Mouse (Mus musculus) limb, embryonic 11.5 days (tissue): ENCODE data around the gene Zfand4. TPM values are rescaled to one million over a fixed set of nuclear protein-coding genes. Genes with fewer than 3 reads are reported as not detected.
A peak's percentile ranks its signal among the peaks of the same experiment; 100 is the strongest.

ENCODE experiments used
- ATAC-seq: fragments of 200-750 bp; cut with Nextera tagmentation; 2 replicates; pipeline ENCODE4 v1.8.0; 2017; ENCODE audit warnings: low read depth; ENCODE audit not compliant: insufficient number of reproducible peaks, low FRiP score, low TSS enrichment
- DNase-seq: peaks from one replicate; pipeline ENCODE4 v3.0.0-alpha.2; 2015; ENCODE audit warnings: low spot score
- H3K27ac ChIP-seq: fragments of 300-500 bp; sonication (generic); replicated peaks from 2 replicates; pipeline ENCODE4 v1.5.1; 2014; ENCODE audit warnings: low read depth, mild to moderate bottlenecking, low read length
- H3K27me3 ChIP-seq: fragments of 300-500 bp; sonication (generic); 2 replicates; pipeline ENCODE4 v1.6.1; 2014; ENCODE audit warnings: mild to moderate bottlenecking, low read length, mixed read lengths; ENCODE audit not compliant: control insufficient read depth, insufficient read depth
- H3K36me3 ChIP-seq: fragments of 300-500 bp; sonication (generic); 2 replicates; pipeline ENCODE4 v1.6.1; 2014; ENCODE audit warnings: mild to moderate bottlenecking, low read length, moderate library complexity, mixed read lengths; ENCODE audit not compliant: control insufficient read depth, insufficient read depth
- H3K4me1 ChIP-seq: fragments of 300-500 bp; sonication (generic); 2 replicates; pipeline ENCODE4 v1.6.1; 2014; ENCODE audit warnings: low read length, mixed read lengths; ENCODE audit not compliant: control insufficient read depth, insufficient read depth
- H3K4me2 ChIP-seq: fragments of 300-500 bp; sonication (generic); 2 replicates; pipeline ENCODE4 v1.6.1; 2014; ENCODE audit warnings: low read depth, mild to moderate bottlenecking, moderate library complexity; ENCODE audit not compliant: severe bottlenecking
- H3K4me3 ChIP-seq: fragments of 300-500 bp; sonication (generic); 2 replicates; pipeline ENCODE4 v1.5.1; 2014; ENCODE audit warnings: low read depth, low read length
- H3K9ac ChIP-seq: fragments of 300-500 bp; sonication (generic); 2 replicates; pipeline ENCODE4 v1.6.1; 2014; ENCODE audit warnings: mild to moderate bottlenecking, low read length
- H3K9me3 ChIP-seq: fragments of 300-500 bp; sonication (generic); 2 replicates; pipeline ENCODE4 v1.6.1; 2016; ENCODE audit warnings: low read length; ENCODE audit not compliant: control insufficient read depth
- WGBS: fragments of 180-500 bp; shearing (Covaris S2); extraction: QIAGEN DNeasy Blood & Tissue Kit; methylation state at CpG from one replicate; pipeline ENCODE4 v1.1.7; 2014; 5-methylcytosine and 5-hydroxymethylcytosine counted together
- polyA plus RNA-seq: library from polyadenylated mRNA; unstranded; fragments of >200 nt; fragmentation: Nextera tagmentation; extraction: Ambion mirVana; gene quantifications from 2 replicates; pipeline ENCODE4 v1.2.1, GENCODE M21; 2014

The Zfand4 gene
- polyA plus RNA-seq, 1 experiment from 2014 or later = 6.9 TPM

DNA sequence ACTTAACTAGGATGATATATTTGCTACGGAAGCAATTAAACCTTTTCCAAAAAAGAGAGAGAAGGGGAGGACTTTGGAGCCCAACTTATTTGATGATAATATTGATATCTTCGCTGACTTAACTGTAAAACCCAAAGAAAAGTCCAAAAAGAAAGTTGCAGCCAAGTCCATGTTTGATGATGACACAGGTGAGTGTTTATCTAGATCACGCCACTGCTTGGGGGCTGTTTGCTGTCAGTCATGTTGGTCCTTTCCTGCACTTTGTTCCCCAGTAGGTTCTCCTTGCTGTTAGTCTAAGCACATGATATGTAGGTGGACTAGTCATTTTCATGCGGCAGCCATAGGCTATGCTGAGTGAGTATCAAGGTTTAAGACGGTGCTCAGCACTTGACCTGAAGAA, 3.5 kb upstream of the Zfand4 start:
- H3K4me3 ChIP-seq = no peak overlapping the region
- no peak overlapping the region for H3K27ac ChIP-seq
- H3K9me3 ChIP-seq = no peaks in the 10 kb centered on the region
- ATAC-seq (no peak), DNase-seq (no peak)
- 0 out of 2 replicates have a peak, but pooled peaks cover 2% of the 10 kb centered on the region for H3K36me3 ChIP-seq
- H3K4me2 ChIP-seq = no peak overlapping the region
- no peaks in the 10 kb centered on the region for H3K4me1 ChIP-seq
- H3K9ac ChIP-seq = no peak overlapping the region
- no peaks in the 10 kb centered on the region for H3K27me3 ChIP-seq
- WGBS = 90% methylated on average over 5 of the region's 5 CpGs

DNA sequence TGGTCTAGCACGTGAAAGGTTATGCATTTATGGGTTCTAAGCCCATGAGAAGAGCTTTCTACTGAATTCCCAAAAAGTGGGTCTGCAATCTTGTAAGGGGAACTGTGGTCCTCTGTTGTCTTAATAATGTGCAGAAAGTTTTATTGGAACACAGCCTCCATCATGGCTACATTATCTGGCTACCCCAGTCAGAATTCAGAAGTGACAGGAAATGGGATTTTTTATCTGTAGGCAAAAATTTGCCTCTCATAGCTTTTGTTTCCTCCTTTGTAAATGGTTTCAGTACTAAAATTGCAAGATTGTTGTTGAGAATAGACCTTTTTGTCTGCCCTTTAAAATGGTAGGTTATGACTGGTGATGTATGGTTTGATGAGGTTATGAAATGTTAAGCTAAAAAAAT, 1.2 kb upstream of the Zfand4 start:
- WGBS = 93% methylated on average over 1 of the region's 1 CpGs
- no peak for ATAC-seq
- no peak overlapping the region for H3K4me2 ChIP-seq

GRCm38 (mm10) chr6:116264836-116265235, 814 bp downstream of the Zfand4 start:
- H3K9ac ChIP-seq = no peak overlapping the region; the same call in 1 of the 2 replicates
- no peaks in the 10 kb centered on the region for H3K9me3 ChIP-seq
- no peaks in the 10 kb centered on the region for H3K36me3 ChIP-seq
- H3K27ac ChIP-seq = no peak overlapping the region
- no peaks in the 10 kb centered on the region for H3K27me3 ChIP-seq
- WGBS = 86% methylated on average over 11 of the region's 11 CpGs
- peak overlapping the region; percentile 58 for H3K4me2 ChIP-seq
- no peak for ATAC-seq
- 0 out of 2 replicates have a peak, but pooled peaks cover 2% of the 10 kb centered on the region for H3K4me1 ChIP-seq
- peak overlapping the region; percentile 52; the same call in 1 of the 2 replicates for H3K4me3 ChIP-seq
- no peak for DNase-seq

More for the DNA sequence above, 1.2 kb upstream of the Zfand4 start:
- DNase-seq = no peak
- H3K4me3 ChIP-seq = no peak overlapping the region
- 0 out of 2 replicates have a peak, but pooled peaks cover 2% of the 10 kb centered on the region for H3K4me1 ChIP-seq
- no peak overlapping the region for H3K27ac ChIP-seq
- H3K9me3 ChIP-seq = no peaks in the 10 kb centered on the region
- no peaks in the 10 kb centered on the region for H3K36me3 ChIP-seq
- H3K9ac ChIP-seq = no peak overlapping the region
- H3K27me3 ChIP-seq = no peaks in the 10 kb centered on the region

GRCm38 (mm10) chr6:116265603-116266002, 1.6 kb downstream of the Zfand4 start:
- H3K4me2 ChIP-seq = no peak overlapping the region
- WGBS = 80% methylated on average over 4 of the region's 4 CpGs

DNA sequence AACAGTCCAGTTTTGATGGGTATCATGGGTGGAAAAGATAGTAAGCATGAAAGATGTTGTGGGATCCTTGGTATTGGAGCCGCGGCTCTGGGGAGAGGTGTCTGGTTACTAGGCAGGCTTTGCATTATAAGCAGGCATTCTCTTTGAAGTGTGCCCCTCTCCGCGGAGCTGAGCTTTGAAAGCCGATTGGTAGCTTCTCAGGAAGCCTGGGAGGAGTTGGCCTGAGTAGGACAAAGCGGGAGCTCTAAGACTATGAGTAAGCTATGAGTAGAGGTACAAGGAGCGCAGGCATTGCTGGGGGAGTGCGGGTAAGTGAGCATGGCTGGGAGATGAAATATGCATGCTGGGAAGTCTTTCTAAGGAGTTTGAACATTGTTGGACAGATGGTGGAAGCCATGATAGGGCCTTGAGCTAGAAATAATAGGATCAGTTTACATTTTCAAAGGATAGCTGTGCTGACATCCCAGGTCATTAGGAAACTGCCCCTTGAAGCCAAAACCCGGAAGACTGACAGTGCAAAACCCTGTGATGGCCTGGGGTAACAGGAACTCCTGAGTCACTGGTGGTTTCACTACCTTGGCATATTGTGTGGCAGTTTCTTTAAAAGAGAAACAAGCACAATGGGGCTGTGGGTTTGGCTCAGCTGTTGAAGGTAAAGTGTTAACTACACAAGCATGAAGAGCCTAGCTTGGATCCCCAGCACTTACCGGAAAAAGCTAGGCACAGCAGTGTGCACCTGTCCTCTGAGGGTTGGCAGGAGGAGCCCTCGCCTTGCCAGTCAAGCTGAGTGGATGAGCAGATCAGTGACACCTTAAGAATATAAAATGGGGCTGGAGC, 2.5 kb downstream of the Zfand4 start:
- Histone ChIP-seq H3K4me3 (no peak overlapping the region), H3K27me3 (no peaks in the 10 kb centered on the region), H3K4me2 (peak overlapping the region; percentile 25), H3K27ac (no peak overlapping the region), H3K4me1 (0 out of 2 replicates have a peak, but pooled peaks cover 2% of the 10 kb centered on the region), H3K36me3 (no peaks in the 10 kb centered on the region), H3K9me3 (no peaks in the 10 kb centered on the region), H3K9ac (no peak overlapping the region)
- ATAC-seq (peak; percentile 41; the same call in 1 of the 2 replicates), DNase-seq (peak; percentile 71)
- 17% methylated on average over 11 of the region's 11 CpGs for WGBS

More at GRCm38 (mm10) chr6:116265603-116266002, 1.6 kb downstream of the Zfand4 start:
- H3K9ac ChIP-seq = no peak overlapping the region
- 0 out of 2 replicates have a peak, but pooled peaks cover 2% of the 10 kb centered on the region for H3K4me1 ChIP-seq
- H3K4me3 ChIP-seq = no peak overlapping the region
- no peak for DNase-seq
- no peak overlapping the region for H3K27ac ChIP-seq
- no peak for ATAC-seq
- H3K27me3 ChIP-seq = no peaks in the 10 kb centered on the region
- no peaks in the 10 kb centered on the region for H3K9me3 ChIP-seq
- H3K36me3 ChIP-seq = no peaks in the 10 kb centered on the region

DNA sequence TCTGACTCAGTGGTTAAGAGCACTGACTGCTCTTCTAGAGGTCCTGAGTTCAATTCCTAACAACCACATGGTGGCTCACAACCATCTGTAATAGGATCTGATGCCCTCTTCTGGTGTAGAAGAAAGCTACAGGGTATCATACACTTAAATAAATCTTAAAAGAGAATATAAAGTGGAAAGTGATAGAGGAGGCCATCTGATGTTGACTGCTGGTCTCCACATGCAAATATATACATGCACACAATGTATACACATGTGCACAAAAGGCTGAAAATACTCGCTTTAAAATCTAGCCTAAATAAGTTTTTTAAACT, 3.0 kb downstream of the Zfand4 start:
- H3K9ac ChIP-seq = no peak overlapping the region
- no peaks in the 10 kb centered on the region for H3K36me3 ChIP-seq
- H3K9me3 ChIP-seq = no peaks in the 10 kb centered on the region
- DNase-seq (no peak), ATAC-seq (no peak)
- H3K4me1 ChIP-seq = 0 out of 2 replicates have a peak, but pooled peaks cover 2% of the 10 kb centered on the region
- H3K4me3 ChIP-seq = no peak overlapping the region
- H3K27ac ChIP-seq = no peak overlapping the region
- no peaks in the 10 kb centered on the region for H3K27me3 ChIP-seq
- 94% methylated on average over 1 of the region's 1 CpGs for WGBS
- no peak overlapping the region for H3K4me2 ChIP-seq

GRCm38 (mm10) chr6:116275695-116276094, 11.7 kb downstream of the Zfand4 start:
- Histone ChIP-seq H3K27me3 (no peaks in the 10 kb centered on the region), H3K9ac (no peak overlapping the region), H3K36me3 (no peaks in the 10 kb centered on the region), H3K4me3 (no peak overlapping the region), H3K9me3 (no peaks in the 10 kb centered on the region), H3K4me2 (no peak overlapping the region), H3K27ac (no peak overlapping the region), H3K4me1 (no peaks in the 10 kb centered on the region)
- DNase-seq (no peak), ATAC-seq (no peak)
- 68% methylated on average over 4 of the region's 4 CpGs for WGBS

- H3K4me2 ChIP-seq = no peak overlapping the region
- H3K27me3 ChIP-seq = no peaks in the 10 kb centered on the region
- no peak for DNase-seq
- H3K27ac ChIP-seq = no peak overlapping the region
- H3K9ac ChIP-seq = no peak overlapping the region
- H3K9me3 ChIP-seq = no peaks in the 10 kb centered on the region
- H3K36me3 ChIP-seq = no peaks in the 10 kb centered on the region
- H3K4me3 ChIP-seq = no peak overlapping the region
- ATAC-seq = no peak
- no peaks in the 10 kb centered on the region for H3K4me1 ChIP-seq
- WGBS = 85% methylated on average over 5 of the region's 5 CpGs
Observed at GRCm38 (mm10) chr6:116278679-116279317, 14.8 kb downstream of the Zfand4 start.
